ENCODE assay signal across 34 mouse cellular contexts in the genomic region with DNA sequence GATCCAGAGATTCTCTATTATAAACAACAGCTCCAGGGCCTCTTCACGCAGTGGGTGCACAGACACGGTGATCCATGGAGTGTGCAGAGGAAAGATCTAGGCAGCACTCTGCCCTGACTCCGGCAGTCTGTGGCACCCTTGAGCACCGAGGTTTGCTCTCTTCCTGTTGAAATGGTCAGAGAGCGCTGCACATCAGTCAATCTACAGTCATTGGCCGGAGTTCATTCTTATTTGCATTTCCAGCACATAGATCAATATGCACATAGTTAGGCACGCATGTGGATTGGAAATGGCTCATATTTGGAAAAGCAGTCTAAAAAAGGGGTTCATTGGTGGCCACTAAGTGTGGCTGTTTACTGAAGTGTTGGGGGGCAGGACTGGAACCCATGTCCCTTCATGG. TPM values are rescaled to one million over a fixed set of nuclear protein-coding genes. Genes with fewer than 3 reads are reported as not detected.
"Had no signal": no experiment of that assay in that cellular context is flagged by ENCODE, and none has a peak within 500 bp of the region (broad histone marks: within the 10 kb centered on the region; RNA-seq: fewer than 3 reads in every experiment).

No protein-coding gene starts in this region.

- H3K9me3 ChIP-seq: embryonic facial prominence, embryonic 10.5 days; embryonic facial prominence, embryonic 12.5 days; embryonic facial prominence, embryonic 13.5 days; embryonic facial prominence, embryonic 15.5 days; forebrain, embryonic 10.5 days; forebrain, embryonic 12.5 days; forebrain, embryonic 13.5 days; forebrain, embryonic 15.5 days had no signal

- H3K4me3 ChIP-seq: embryonic facial prominence, embryonic 10.5 days; embryonic facial prominence, embryonic 12.5 days; embryonic facial prominence, embryonic 13.5 days; embryonic facial prominence, embryonic 15.5 days; erythroblast, embryonic 14.5 days; forebrain, embryonic 10.5 days; forebrain, embryonic 12.5 days; forebrain, embryonic 13.5 days; forebrain, embryonic 15.5 days; gastrocnemius, adult 2 months had no signal

- H3K27me3 ChIP-seq: embryonic facial prominence, embryonic 12.5 days; embryonic facial prominence, embryonic 13.5 days; embryonic facial prominence, embryonic 15.5 days; forebrain, embryonic 12.5 days; forebrain, embryonic 13.5 days; forebrain, embryonic 15.5 days had no signal

- H3K9ac ChIP-seq: embryonic facial prominence, embryonic 12.5 days; embryonic facial prominence, embryonic 13.5 days; embryonic facial prominence, embryonic 15.5 days; forebrain, embryonic 12.5 days; forebrain, embryonic 13.5 days; forebrain, embryonic 15.5 days; forebrain, postnatal 0 days had no signal

- ATAC-seq: forebrain, embryonic 13.5 days; forebrain, embryonic 14.5 days; forebrain, embryonic 15.5 days; forebrain, embryonic 16.5 days; forebrain, postnatal 0 days had no signal

- H3K27ac ChIP-seq: embryonic facial prominence, embryonic 10.5 days; embryonic facial prominence, embryonic 12.5 days; embryonic facial prominence, embryonic 13.5 days; embryonic facial prominence, embryonic 15.5 days; forebrain, embryonic 10.5 days; forebrain, embryonic 12.5 days; forebrain, embryonic 13.5 days; forebrain, embryonic 15.5 days; gastrocnemius, adult 2 months had no signal

- H3K4me2 ChIP-seq: embryonic facial prominence, embryonic 12.5 days; embryonic facial prominence, embryonic 13.5 days; embryonic facial prominence, embryonic 15.5 days; forebrain, embryonic 12.5 days; forebrain, embryonic 13.5 days; forebrain, embryonic 15.5 days had no signal

- H3K36me3 ChIP-seq: embryonic facial prominence, embryonic 10.5 days; embryonic facial prominence, embryonic 12.5 days; embryonic facial prominence, embryonic 13.5 days; embryonic facial prominence, embryonic 15.5 days; forebrain, embryonic 10.5 days; forebrain, embryonic 12.5 days; forebrain, embryonic 15.5 days had no signal

- H3K4me1 ChIP-seq: embryonic facial prominence, embryonic 15.5 days; forebrain, embryonic 10.5 days; forebrain, embryonic 12.5 days; forebrain, embryonic 13.5 days; forebrain, embryonic 15.5 days had no signal

- DNase-seq: cerebellum, adult 18-20 months; cerebellum, adult 2 months; cerebellum, adult 8-10 months; cerebellum, adult 9-10 months; cerebellum, adult 9-11 months; cerebellum, postnatal 10 days; cerebellum, postnatal 14 days; cerebellum, postnatal 25 days; cerebellum, postnatal 36 days; embryo, embryonic 11 days; forebrain, postnatal 0 days; gastrocnemius, adult 2 months; gastrocnemius, postnatal 10 days; gastrocnemius, postnatal 14 days; gastrocnemius, postnatal 25 days; gastrocnemius, postnatal 36 days; heart, adult 11 months had no signal

RNA-seq across cellular contexts. Expression of gene Mlana, which starts 29.5 kb away (rescaled TPM):
- total RNA-seq: common myeloid progenitor, adult 5-6 weeks; forebrain, postnatal 0 days; gastrocnemius, adult 18-20 months; gastrocnemius, adult 2 months; gastrocnemius, adult 8-10 months; gastrocnemius, postnatal 14 days; gastrocnemius, postnatal 25 days; granulocyte monocyte progenitor cell, adult 5-6 weeks had no signal
- polyA plus RNA-seq: cerebellum, adult 2 months; cortical plate, adult 2 months; erythroblast, embryonic 14.5 days; forebrain, embryonic 12.5 days; forebrain, embryonic 13.5 days; forebrain, embryonic 14.5 days; forebrain, embryonic 15.5 days; forebrain, embryonic 16.5 days; forebrain, postnatal 0 days; gonadal fat pad, adult 2 months had no signal
